Mouse (Mus musculus): Measurements from ENCODE around the gene Hist1h2bn. TPM values are rescaled to one million over a fixed set of nuclear protein-coding genes. Genes with fewer than 3 reads are reported as not detected.
"Not testable (repeated sequence)": the region's sequence is repeated elsewhere in the genome, so short reads cannot be mapped to it uniquely, and the experiment has no call there.

Gene Hist1h2bn
- polyA plus RNA-seq, 1 experiment from 2014 or later: 1.1 TPM

GRCm38 (mm10) chr13:21717397-21718357 is 36.2 kb upstream of the Hist1h2bn start, which contains the start of gene Hist1h3h:
Gene Hist1h3h, plus strand, starts transcription at chr13:21717659.
- Histone ChIP-seq H3K4me2 (peak within 1 kb of the TSS; percentile 90), H3K4me1 (replicated peaks) (peaks cover 25% of the 10 kb centered on the region), H3K27ac (ENCODE audit: poor library complexity, severe bottlenecking) (peak within 1 kb of the TSS; percentile 96), H3K9ac (peak within 1 kb of the TSS; percentile 87), H3K4me3 (peak within 1 kb of the TSS; percentile 52)
- H3K36me3 ChIP-seq; H3K27me3 ChIP-seq (replicated peaks); H3K9me3 ChIP-seq (replicated peaks): not testable (repeated sequence)
- peak; percentile 26; the same call in 1 of the 2 replicates for ATAC-seq (ENCODE audit: insufficient number of reproducible peaks, low FRiP score)
- WGBS: 2% methylated on average over 28 of the region's 56 CpGs

GRCm38 (mm10) chr13:21718381-21719080 is 35.4 kb upstream of the Hist1h2bn start:
- H3K27me3 ChIP-seq (replicated peaks): no peaks in the 10 kb centered on the region
- 65% methylated on average over 4 of the region's 4 CpGs for WGBS
- no peak for ATAC-seq (ENCODE audit: insufficient number of reproducible peaks, low FRiP score)
- H3K4me3 ChIP-seq: peak overlapping the region; percentile 50
- H3K27ac ChIP-seq (ENCODE audit: poor library complexity, severe bottlenecking): peak overlapping the region; percentile 81
- no peaks in the 10 kb centered on the region for H3K36me3 ChIP-seq
- H3K4me2 ChIP-seq: peak overlapping the region; percentile 77
- H3K4me1 ChIP-seq (replicated peaks): peaks cover 25% of the 10 kb centered on the region
- H3K9me3 ChIP-seq (replicated peaks): no peaks in the 10 kb centered on the region
- peak overlapping the region; percentile 87 for H3K9ac ChIP-seq

- peaks cover 18% of the 10 kb centered on the region for H3K4me1 ChIP-seq (replicated peaks)
- 5% methylated on average over 20 of the region's 44 CpGs for WGBS
- H3K4me2 ChIP-seq: peak overlapping the region; percentile 68
- H3K4me3 ChIP-seq: peak overlapping the region; percentile 50
- H3K27me3 ChIP-seq (replicated peaks); H3K9me3 ChIP-seq (replicated peaks); H3K36me3 ChIP-seq: not testable (repeated sequence)
- peak overlapping the region; percentile 74 for H3K9ac ChIP-seq
- ATAC-seq (ENCODE audit: insufficient number of reproducible peaks, low FRiP score): peak; percentile 46
- peak overlapping the region; percentile 85 for H3K27ac ChIP-seq (ENCODE audit: poor library complexity, severe bottlenecking)
These were observed 32.7 kb upstream of the Hist1h2bn start for GRCm38 (mm10) chr13:21721107-21721756.

- H3K36me3 ChIP-seq; H3K27me3 ChIP-seq (replicated peaks); H3K9me3 ChIP-seq (replicated peaks): not testable (repeated sequence)
- H3K4me2 ChIP-seq: peak within 1 kb of the TSS; percentile 69
- under 1% methylated on average over 37 of the region's 37 CpGs for WGBS
- H3K4me1 ChIP-seq (replicated peaks): peaks cover 16% of the 10 kb centered on the region
- peak within 1 kb of the TSS; percentile 50 for H3K4me3 ChIP-seq
- peak; percentile 98 for ATAC-seq (ENCODE audit: insufficient number of reproducible peaks, low FRiP score)
- peak within 1 kb of the TSS; percentile 85 for H3K27ac ChIP-seq (ENCODE audit: poor library complexity, severe bottlenecking)
- H3K9ac ChIP-seq: peak within 1 kb of the TSS; percentile 74
These were observed 32.1 kb upstream of the Hist1h2bn start, which contains the start of gene Hist1h2bm for GRCm38 (mm10) chr13:21721757-21722372. Gene Hist1h2bm, plus strand, starts transcription at chr13:21722044.

- Histone ChIP-seq H3K4me1 (replicated peaks) (peaks cover 13% of the 10 kb centered on the region), H3K27ac (ENCODE audit: poor library complexity, severe bottlenecking) (peak overlapping the region; percentile 78), H3K27me3 (replicated peaks) (no peaks in the 10 kb centered on the region), H3K36me3 (no peaks in the 10 kb centered on the region), H3K4me2 (peak overlapping the region; percentile 69), H3K9ac (peak overlapping the region; percentile 60), H3K4me3 (peak overlapping the region; percentile 50), H3K9me3 (replicated peaks) (no peaks in the 10 kb centered on the region)
- WGBS: 5% methylated on average over 11 of the region's 11 CpGs
- peak; percentile 5; the same call in 1 of the 2 replicates for ATAC-seq (ENCODE audit: insufficient number of reproducible peaks, low FRiP score)
These were observed 31.5 kb upstream of the Hist1h2bn start for GRCm38 (mm10) chr13:21722373-21722925.

- H3K9me3 ChIP-seq (replicated peaks): no peaks in the 10 kb centered on the region
- H3K4me2 ChIP-seq: no peak overlapping the region
- ATAC-seq (ENCODE audit: insufficient number of reproducible peaks, low FRiP score): no peak
- no peak overlapping the region for H3K27ac ChIP-seq (ENCODE audit: poor library complexity, severe bottlenecking)
- peaks cover 13% of the 10 kb centered on the region for H3K4me1 ChIP-seq (replicated peaks)
- H3K4me3 ChIP-seq: no peak overlapping the region
- H3K9ac ChIP-seq: no peak overlapping the region
- 45% methylated on average over 5 of the region's 5 CpGs for WGBS
- no peaks in the 10 kb centered on the region for H3K27me3 ChIP-seq (replicated peaks)
- no peaks in the 10 kb centered on the region for H3K36me3 ChIP-seq
These were observed 30.7 kb upstream of the Hist1h2bn start for GRCm38 (mm10) chr13:21722993-21723836.

GRCm38 (mm10) chr13:21727948-21728572 is 25.9 kb upstream of the Hist1h2bn start:
- ATAC-seq (ENCODE audit: insufficient number of reproducible peaks, low FRiP score): no peak
- H3K27me3 ChIP-seq (replicated peaks): no peaks in the 10 kb centered on the region

GRCm38 (mm10) chr13:21729544-21729943 is 24.4 kb upstream of the Hist1h2bn start:
- peaks cover 8% of the 10 kb centered on the region for H3K4me1 ChIP-seq (replicated peaks)
- H3K4me3 ChIP-seq: no peak overlapping the region
- no peaks in the 10 kb centered on the region for H3K36me3 ChIP-seq
- H3K27ac ChIP-seq (ENCODE audit: poor library complexity, severe bottlenecking): no peak overlapping the region
- H3K27me3 ChIP-seq (replicated peaks): no peaks in the 10 kb centered on the region
- no peak for ATAC-seq (ENCODE audit: insufficient number of reproducible peaks, low FRiP score)
- 52% methylated on average over 1 of the region's 1 CpGs for WGBS
- no peak overlapping the region for H3K9ac ChIP-seq
- no peak overlapping the region for H3K4me2 ChIP-seq
- no peaks in the 10 kb centered on the region for H3K9me3 ChIP-seq (replicated peaks)

More at GRCm38 (mm10) chr13:21727948-21728572, 25.9 kb upstream of the Hist1h2bn start:
- no peak overlapping the region for H3K4me3 ChIP-seq
- no peak overlapping the region for H3K9ac ChIP-seq
- no peaks in the 10 kb centered on the region for H3K9me3 ChIP-seq (replicated peaks)
- H3K27ac ChIP-seq (ENCODE audit: poor library complexity, severe bottlenecking): no peak overlapping the region
- 35% methylated on average over 11 of the region's 11 CpGs for WGBS
- no peak overlapping the region for H3K4me2 ChIP-seq
- H3K36me3 ChIP-seq: no peaks in the 10 kb centered on the region
- no peaks in the 10 kb centered on the region for H3K4me1 ChIP-seq (replicated peaks)

- no peaks in the 10 kb centered on the region for H3K36me3 ChIP-seq
- no peak overlapping the region for H3K4me3 ChIP-seq
- H3K27ac ChIP-seq (ENCODE audit: poor library complexity, severe bottlenecking): peak overlapping the region; percentile 94
- peaks cover 8% of the 10 kb centered on the region for H3K4me1 ChIP-seq (replicated peaks)
- ATAC-seq (ENCODE audit: insufficient number of reproducible peaks, low FRiP score): no peak
- H3K9ac ChIP-seq: 0 out of 2 replicates have a peak overlapping the region, but pooled peaks have one; percentile 64
- H3K27me3 ChIP-seq (replicated peaks): no peaks in the 10 kb centered on the region
- no peak overlapping the region; the same call in 1 of the 2 replicates for H3K4me2 ChIP-seq
- no peaks in the 10 kb centered on the region for H3K9me3 ChIP-seq (replicated peaks)
- 69% methylated on average over 5 of the region's 5 CpGs for WGBS
These were observed 20.5 kb upstream of the Hist1h2bn start for GRCm38 (mm10) chr13:21733466-21733865.

Measured in heart, embryonic 12.5 days (tissue).